Mouse (Mus musculus) thymus, adult 2 months (tissue): ENCODE data around the gene Fscn2. TPM values are rescaled to one million over a fixed set of nuclear protein-coding genes. Genes with fewer than 3 reads are reported as not detected.
"Not testable (repeated sequence)": the region's sequence is repeated elsewhere in the genome, so short reads cannot be mapped to it uniquely, and the experiment has no call there.

Experiments used
- DNase-seq: peaks from one replicate; pipeline ENCODE4 v3.0.0; 2021
- H3K27ac ChIP-seq: fragments of 200-500 bp; 2 replicates; pipeline ENCODE4 v1.5.1; 2012; ENCODE audit warnings: low read length, control low read depth; ENCODE audit not compliant: control insufficient read depth, insufficient read depth
- H3K27me3 ChIP-seq: fragments of 200-500 bp; 2 replicates; pipeline ENCODE4 v1.6.1; 2012; ENCODE audit warnings: mild to moderate bottlenecking, low read length, moderate library complexity, mixed read lengths; ENCODE audit not compliant: control insufficient read depth, insufficient read depth
- H3K36me3 ChIP-seq: fragments of 200-500 bp; 2 replicates; pipeline ENCODE4 v1.6.1; 2012; ENCODE audit warnings: mild to moderate bottlenecking, low read length, moderate library complexity; ENCODE audit not compliant: control insufficient read depth, insufficient read depth
- H3K4me1 ChIP-seq: fragments of 200-500 bp; replicated peaks from 2 replicates; pipeline ENCODE4 v1.6.1; 2012; ENCODE audit warnings: low read length; ENCODE audit not compliant: control insufficient read depth, insufficient read depth
- H3K4me3 ChIP-seq: fragments of 200-500 bp; 2 replicates; pipeline ENCODE4 v1.5.1; 2012; ENCODE audit warnings: mild to moderate bottlenecking, low read length, control low read depth, moderate library complexity; ENCODE audit not compliant: control insufficient read depth, insufficient read depth
- CTCF ChIP-seq: fragments of 200-500 bp; IDR thresholded peaks from 2 replicates; pipeline ENCODE4 v1.5.1; 2012; ENCODE audit warnings: mild to moderate bottlenecking, control low read depth, low read length, moderate library complexity, borderline replicate concordance; ENCODE audit not compliant: control insufficient read depth, poor library complexity, insufficient read depth; ENCODE audit errors: extremely low read depth
- POLR2A ChIP-seq: fragments of 200-500 bp; IDR thresholded peaks from 2 replicates; pipeline ENCODE4 v1.6.1; 2012; ENCODE audit warnings: mild to moderate bottlenecking, low read length, control low read depth, moderate library complexity; ENCODE audit not compliant: control insufficient read depth, poor library complexity, insufficient read depth; ENCODE audit errors: extremely low read depth
- WGBS: fragments of 180-500 bp; shearing (Covaris S2); methylation state at CpG from one replicate; pipeline ENCODE4 v1.1.7; 2018; 5-methylcytosine and 5-hydroxymethylcytosine counted together
- polyA plus RNA-seq: library from polyadenylated mRNA; depleted of rRNA; stranded (reverse); fragments of >200 nt; gene quantifications from 2 replicates; pipeline ENCODE4 v1.2.3, GENCODE M21; 2012; rRNA removed

Fscn2 gene
- polyA plus RNA-seq, 1 experiment, result 0.19 TPM

- no peaks in the 10 kb centered on the region for H3K4me1 ChIP-seq
- no peak for DNase-seq
- H3K27me3 ChIP-seq, result no peaks in the 10 kb centered on the region
- H3K36me3 ChIP-seq, result peaks cover 23% of the 10 kb centered on the region
- H3K27ac ChIP-seq, result no peak overlapping the region
- 97% methylated on average over 9 of the region's 9 CpGs for WGBS
- H3K4me3 ChIP-seq, result no peak overlapping the region
- no peak for TF ChIP-seq POLR2A
- no peak for TF ChIP-seq CTCF
Measured at GRCm38 (mm10) chr11:120388580-120388979, 27.2 kb downstream of the Fscn2 start.

DNA sequence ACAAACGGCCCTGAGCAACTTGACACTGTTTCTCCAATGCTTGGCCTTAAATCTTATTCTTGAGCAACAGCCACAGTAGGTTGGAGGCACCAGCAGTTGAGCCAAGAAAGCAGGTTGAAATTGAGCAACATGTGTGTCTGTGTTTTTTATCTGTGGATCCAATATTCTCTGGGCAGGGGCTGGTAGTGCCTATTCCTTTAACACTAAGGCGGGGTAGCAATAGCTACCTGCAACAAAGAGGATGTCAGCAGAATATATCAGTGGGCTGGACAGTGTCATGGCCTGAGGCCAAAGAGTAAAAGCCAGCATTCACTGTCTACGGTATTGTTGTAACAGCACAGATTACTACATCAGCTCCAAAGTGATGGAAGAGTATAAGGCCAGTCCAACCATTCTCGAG is 34.3 kb downstream of the Fscn2 start:
- no peaks in the 10 kb centered on the region for H3K27me3 ChIP-seq
- 95% methylated on average over 4 of the region's 4 CpGs for WGBS
- no peak overlapping the region for H3K4me3 ChIP-seq
- H3K4me1 ChIP-seq, result no peaks in the 10 kb centered on the region
- TF ChIP-seq POLR2A (no peak), CTCF (no peak)
- DNase-seq, result no peak
- peaks cover 22% of the 10 kb centered on the region for H3K36me3 ChIP-seq
- H3K27ac ChIP-seq, result no peak overlapping the region

DNA sequence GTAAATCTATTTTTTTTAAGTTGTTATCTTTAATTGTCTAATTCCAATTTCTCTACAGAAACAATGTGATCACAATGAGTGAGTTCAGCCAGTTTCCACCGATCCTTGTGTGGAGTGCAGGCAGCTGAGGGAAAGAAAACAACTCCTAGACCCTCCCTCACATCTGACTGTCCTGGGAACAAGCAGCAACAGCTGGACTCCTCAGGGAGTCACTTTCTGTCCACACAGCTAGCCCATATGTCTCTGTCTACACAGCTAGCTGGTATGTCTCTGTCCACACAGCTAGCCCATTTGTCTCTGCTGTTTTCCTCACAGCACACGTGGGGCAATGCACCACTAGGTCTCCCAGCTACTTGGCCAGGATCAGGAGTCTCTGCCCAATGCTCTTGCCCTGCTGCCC is 36.3 kb downstream of the Fscn2 start:
- peaks cover 30% of the 10 kb centered on the region for H3K36me3 ChIP-seq
- WGBS, result 95% methylated on average over 2 of the region's 2 CpGs
- no peak for TF ChIP-seq CTCF
- no peak for TF ChIP-seq POLR2A

GRCm38 (mm10) chr11:120399319-120399718 is 38.0 kb downstream of the Fscn2 start:
- H3K4me3 ChIP-seq, result no peak overlapping the region
- H3K27me3 ChIP-seq, result no peaks in the 10 kb centered on the region
- DNase-seq, result no peak
- TF ChIP-seq CTCF, result no peak
- no peak for TF ChIP-seq POLR2A
- no peak overlapping the region for H3K27ac ChIP-seq
- WGBS, result 93% methylated on average over 2 of the region's 2 CpGs
- peaks cover 44% of the 10 kb centered on the region for H3K36me3 ChIP-seq
- H3K4me1 ChIP-seq, result no peaks in the 10 kb centered on the region

More for the DNA sequence above, 36.3 kb downstream of the Fscn2 start:
- Histone ChIP-seq H3K4me1 (no peaks in the 10 kb centered on the region), H3K27ac (no peak overlapping the region), H3K4me3 (no peak overlapping the region), H3K27me3 (no peaks in the 10 kb centered on the region)
- DNase-seq, result no peak

GRCm38 (mm10) chr11:120404814-120405213 is 43.5 kb downstream of the Fscn2 start:
- WGBS, result 90% methylated on average over 1 of the region's 1 CpGs
- Histone ChIP-seq H3K4me3 (no peak overlapping the region), H3K4me1 (no peaks in the 10 kb centered on the region), H3K27ac (no peak overlapping the region), H3K36me3 (peaks cover 64% of the 10 kb centered on the region), H3K27me3 (no peaks in the 10 kb centered on the region)
- no peak for TF ChIP-seq CTCF
- DNase-seq, result no peak

DNA sequence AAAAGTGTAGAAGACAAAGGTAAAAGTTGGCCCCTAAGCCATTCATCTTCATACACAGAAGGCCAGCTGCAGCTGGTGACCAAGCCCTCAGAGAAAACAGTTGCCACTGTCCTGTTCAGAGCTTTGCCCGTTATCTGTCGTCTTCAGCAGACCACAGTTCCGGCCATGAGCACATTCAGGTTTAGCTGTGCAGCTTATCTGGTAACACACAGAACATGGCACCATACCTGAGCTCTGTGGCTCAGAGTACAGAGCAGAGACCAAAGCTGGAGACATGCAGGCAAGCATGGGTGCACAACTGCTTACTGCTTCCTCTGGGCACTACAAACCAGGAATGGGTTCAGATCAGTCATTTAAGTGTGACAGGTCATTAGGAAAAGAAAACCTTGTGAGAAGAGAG is 44.5 kb downstream of the Fscn2 start:
- H3K27ac ChIP-seq, result no peak overlapping the region
- H3K4me3 ChIP-seq, result no peak overlapping the region
- H3K27me3 ChIP-seq, result no peaks in the 10 kb centered on the region
- peaks cover 66% of the 10 kb centered on the region for H3K36me3 ChIP-seq
- no peak for DNase-seq
- H3K4me1 ChIP-seq, result no peaks in the 10 kb centered on the region
- no peak for TF ChIP-seq POLR2A
- no peak for TF ChIP-seq CTCF
- 92% methylated on average over 3 of the region's 3 CpGs for WGBS

GRCm38 (mm10) chr11:120406445-120406844 is 45.1 kb downstream of the Fscn2 start:
- DNase-seq, result no peak
- H3K27ac ChIP-seq, result no peak overlapping the region
- peaks cover 70% of the 10 kb centered on the region for H3K36me3 ChIP-seq
- no peak for TF ChIP-seq CTCF
- 82% methylated on average over 1 of the region's 1 CpGs for whole genome bisulfite sequencing
- no peaks in the 10 kb centered on the region for H3K27me3 ChIP-seq
- H3K4me1 ChIP-seq, result no peaks in the 10 kb centered on the region
- H3K4me3 ChIP-seq, result no peak overlapping the region

DNA sequence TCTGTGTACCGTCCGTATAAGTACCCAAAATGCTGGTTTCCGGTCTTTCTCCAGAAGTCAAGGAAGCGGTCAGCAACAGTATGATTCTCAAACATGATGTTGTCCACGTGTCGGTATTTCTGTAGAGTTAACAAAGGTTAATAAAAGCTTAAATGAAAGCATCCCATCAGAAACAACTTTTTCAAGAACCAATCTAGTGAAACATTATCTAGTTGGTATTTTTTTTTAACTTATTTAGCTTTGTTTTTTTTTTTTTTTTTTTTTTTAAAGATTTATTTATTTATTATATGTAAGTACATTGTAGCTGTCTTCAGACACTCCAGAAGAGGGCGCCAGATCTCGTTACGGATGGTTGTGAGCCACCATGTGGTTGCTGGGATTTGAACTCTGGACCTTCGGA is 52.3 kb downstream of the Fscn2 start:
- not testable (repeated sequence) for H3K4me1 ChIP-seq, H3K27me3 ChIP-seq, H3K4me3 ChIP-seq, H3K27ac ChIP-seq, DNase-seq
- 99% methylated on average over 7 of the region's 10 CpGs for WGBS
- peaks cover 81% of the 10 kb centered on the region for H3K36me3 ChIP-seq

Other genes starting within 250 kb of the Fscn2 start
- gene Slc38a10, start 210.2 kb upstream of the Fscn2 start, polyA plus RNA-seq, result 165 and 167 TPM in 2 replicates
- 11.0 and 15.1 TPM in 2 replicates for gene Bahcc1, start 128.6 kb upstream of the Fscn2 start, polyA plus RNA-seq
- 1,233 and 1,455 TPM in 2 replicates for gene Actg1, start 13.0 kb upstream of the Fscn2 start, polyA plus RNA-seq
- gene Faap100, start 17.2 kb downstream of the Fscn2 start, polyA plus RNA-seq, result 59.7 and 64.4 TPM in 2 replicates
- gene Nploc4, start 76.2 kb downstream of the Fscn2 start, polyA plus RNA-seq, result 71.4 and 86.4 TPM in 2 replicates
- 16.8 and 24.0 TPM in 2 replicates for gene Tspan10, start 81.1 kb downstream of the Fscn2 start, polyA plus RNA-seq
- gene Pde6g, start 92.0 kb downstream of the Fscn2 start, polyA plus RNA-seq, result 0.55 and 0.64 TPM in 2 replicates
- 15.5 and 17.3 TPM in 2 replicates for gene Oxld1, start 96.5 kb downstream of the Fscn2 start, polyA plus RNA-seq
- 25.6 and 30.1 TPM in 2 replicates for gene Ccdc137, start 96.6 kb downstream of the Fscn2 start, polyA plus RNA-seq
- gene Arl16, start 106.1 kb downstream of the Fscn2 start, polyA plus RNA-seq, result 25.9 and 28.4 TPM in 2 replicates
- gene Mrpl12, start 123.1 kb downstream of the Fscn2 start, polyA plus RNA-seq, result 89.6 and 92.3 TPM in 2 replicates
- 102 and 103 TPM in 2 replicates for gene Slc25a10, start 130.3 kb downstream of the Fscn2 start, polyA plus RNA-seq
- 1.0 TPM in 2 replicates for gene Gcgr, start 169.2 kb downstream of the Fscn2 start, polyA plus RNA-seq
- 167 and 191 TPM in 2 replicates for gene Mcrip1, start 188.2 kb downstream of the Fscn2 start, polyA plus RNA-seq
- 5.0 and 6.4 TPM in 2 replicates for gene Ppp1r27, start 189.6 kb downstream of the Fscn2 start, polyA plus RNA-seq
- gene P4hb, start 211.7 kb downstream of the Fscn2 start, polyA plus RNA-seq, result 125 and 139 TPM in 2 replicates
- 1,184 and 1,219 TPM in 2 replicates for gene Arhgdia, start 220.1 kb downstream of the Fscn2 start, polyA plus RNA-seq
- 60.9 and 74.6 TPM in 2 replicates for gene Alyref, start 236.8 kb downstream of the Fscn2 start, polyA plus RNA-seq
- gene Anapc11, start 236.9 kb downstream of the Fscn2 start, polyA plus RNA-seq, result 127 and 140 TPM in 2 replicates
- gene Npb, start 246.9 kb downstream of the Fscn2 start, polyA plus RNA-seq, result 2.2 and 2.8 TPM in 2 replicates